Mouse (Mus musculus) CD4-positive, CD25-positive, alpha-beta regulatory T cell, adult 2 months (primary cell): Measurements from ENCODE around the gene Mog.

ENCODE experiments used
- DNase-seq: peaks from one replicate; pipeline ENCODE4 v3.0.0-alpha.2; 2012; ENCODE audit warnings: low read depth, low spot score

Gene Mog

GRCm38 (mm10) chr17:37022628-37023576 lies at the start of gene Mog:
Gene Mog (minus strand): TSS chr17:37023398.
- DNase-seq = no peak

DNA sequence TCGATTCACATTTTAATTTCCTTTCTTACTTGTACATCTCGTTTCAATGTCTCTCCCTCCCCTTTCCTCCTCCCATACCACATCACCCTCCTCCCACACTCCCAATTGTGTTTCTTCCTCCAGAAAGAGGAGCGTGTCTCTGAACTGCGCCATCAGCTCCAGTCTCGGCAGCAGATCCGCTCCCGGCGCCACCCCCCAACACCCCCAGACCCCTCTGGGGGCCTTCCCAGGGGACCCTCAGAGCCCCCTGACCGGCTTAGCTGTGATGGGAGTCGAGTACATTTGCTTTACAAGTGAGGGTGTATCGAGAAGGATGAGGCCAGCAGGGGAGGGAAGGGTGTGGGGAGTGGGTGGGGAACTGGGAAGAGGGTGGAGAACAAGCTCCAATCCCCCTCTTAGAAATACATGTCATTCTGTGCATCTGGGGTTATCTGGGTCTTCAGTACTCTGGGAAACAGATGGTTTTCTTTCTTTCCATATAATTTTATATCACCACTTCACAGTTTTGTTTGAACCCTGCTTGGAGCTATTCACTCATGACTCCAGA lies 49.6 kb upstream of the Mog start:
- no peak for DNase-seq

DNA sequence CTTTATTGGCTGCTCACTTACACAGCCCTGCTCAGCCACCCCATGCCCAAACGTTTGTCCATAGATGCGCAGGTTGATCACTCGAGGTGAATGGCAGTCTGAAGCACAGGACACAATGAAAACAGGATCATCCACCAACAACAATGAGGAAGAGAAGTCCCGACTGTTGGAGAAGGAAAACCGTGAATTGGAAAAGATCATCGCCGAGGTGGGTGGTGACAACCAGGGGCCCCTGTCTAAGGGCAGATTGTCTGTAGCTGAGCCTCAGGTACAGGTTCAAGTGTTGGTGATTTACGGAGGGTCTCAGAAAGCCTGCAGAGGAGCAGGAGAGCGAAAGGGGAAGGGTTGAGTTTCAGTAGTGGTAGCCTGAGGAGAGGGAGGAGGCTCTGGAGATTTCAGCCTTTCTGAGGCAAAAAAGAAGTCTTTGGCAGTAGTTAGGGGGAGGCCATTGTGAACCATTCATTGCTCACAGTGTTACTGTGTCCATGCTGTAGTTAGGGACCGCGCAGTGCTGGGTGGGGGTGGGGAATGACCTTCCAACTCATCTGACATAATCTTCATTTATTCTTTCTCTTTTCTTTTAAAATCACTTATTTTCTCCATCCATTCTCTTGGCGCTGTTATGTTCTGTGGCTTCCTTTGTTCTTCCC lies 49.0 kb upstream of the Mog start:
- DNase-seq = no peak

DNA sequence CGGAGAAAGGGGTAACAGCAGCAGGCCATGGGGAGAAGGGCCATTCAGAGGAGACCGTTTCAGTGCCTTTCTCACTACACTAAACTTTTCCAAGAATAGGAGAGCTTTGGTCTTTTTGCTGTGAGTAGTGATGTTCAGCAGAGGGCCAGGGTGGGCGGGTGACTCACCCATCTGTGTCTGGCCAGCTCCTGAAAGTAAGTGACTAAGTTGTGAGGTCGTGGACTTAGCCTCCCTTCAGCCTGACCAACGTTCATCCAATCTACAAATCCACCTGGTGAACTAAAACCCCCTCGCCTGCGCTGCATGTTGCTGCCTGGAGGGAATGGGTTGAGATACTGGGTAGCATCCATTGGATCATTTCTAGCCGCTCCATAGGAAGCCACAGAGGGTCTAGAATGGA lies 46.9 kb upstream of the Mog start:
- DNase-seq = no peak

DNA sequence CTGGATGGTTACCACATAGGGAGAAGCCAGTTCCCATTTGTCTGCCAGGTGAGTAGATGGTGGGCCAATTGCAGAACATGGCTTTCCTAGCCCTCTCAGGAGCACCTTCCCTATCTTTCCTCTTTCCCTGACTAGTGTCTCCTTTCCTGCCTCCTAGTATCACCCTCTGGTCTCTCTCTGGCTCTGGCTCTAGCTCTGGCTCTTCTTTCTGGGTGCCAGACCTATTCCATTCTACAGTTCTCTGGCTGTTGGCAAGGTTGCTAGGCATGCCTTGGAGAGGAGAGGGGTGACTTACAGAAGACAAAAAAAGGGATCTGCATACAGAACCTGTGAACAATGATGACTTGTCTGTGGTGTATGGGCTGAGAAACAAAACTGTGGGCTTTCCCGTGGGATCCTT lies 44.7 kb upstream of the Mog start:
- no peak for DNase-seq

DNA sequence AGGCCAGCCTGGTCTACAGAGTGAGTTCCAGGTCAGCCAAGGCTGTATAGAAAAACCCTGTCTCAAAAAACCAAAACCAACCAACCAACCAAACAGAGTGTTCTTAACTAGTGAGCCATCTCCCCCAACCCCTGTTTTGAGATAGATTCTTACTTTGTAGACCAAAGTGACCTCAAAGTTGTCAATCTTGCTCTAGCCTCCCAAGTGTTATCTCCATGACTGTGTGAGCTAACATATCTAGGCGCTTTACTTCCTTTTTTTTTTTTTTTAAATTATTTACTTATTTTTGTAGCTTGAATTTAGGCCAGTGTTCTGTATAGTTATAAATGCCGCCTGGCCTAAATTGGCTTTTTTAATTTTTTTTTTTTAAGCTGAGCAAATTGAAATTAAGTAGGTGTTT lies 42.8 kb upstream of the Mog start:
- no peak for DNase-seq

DNA sequence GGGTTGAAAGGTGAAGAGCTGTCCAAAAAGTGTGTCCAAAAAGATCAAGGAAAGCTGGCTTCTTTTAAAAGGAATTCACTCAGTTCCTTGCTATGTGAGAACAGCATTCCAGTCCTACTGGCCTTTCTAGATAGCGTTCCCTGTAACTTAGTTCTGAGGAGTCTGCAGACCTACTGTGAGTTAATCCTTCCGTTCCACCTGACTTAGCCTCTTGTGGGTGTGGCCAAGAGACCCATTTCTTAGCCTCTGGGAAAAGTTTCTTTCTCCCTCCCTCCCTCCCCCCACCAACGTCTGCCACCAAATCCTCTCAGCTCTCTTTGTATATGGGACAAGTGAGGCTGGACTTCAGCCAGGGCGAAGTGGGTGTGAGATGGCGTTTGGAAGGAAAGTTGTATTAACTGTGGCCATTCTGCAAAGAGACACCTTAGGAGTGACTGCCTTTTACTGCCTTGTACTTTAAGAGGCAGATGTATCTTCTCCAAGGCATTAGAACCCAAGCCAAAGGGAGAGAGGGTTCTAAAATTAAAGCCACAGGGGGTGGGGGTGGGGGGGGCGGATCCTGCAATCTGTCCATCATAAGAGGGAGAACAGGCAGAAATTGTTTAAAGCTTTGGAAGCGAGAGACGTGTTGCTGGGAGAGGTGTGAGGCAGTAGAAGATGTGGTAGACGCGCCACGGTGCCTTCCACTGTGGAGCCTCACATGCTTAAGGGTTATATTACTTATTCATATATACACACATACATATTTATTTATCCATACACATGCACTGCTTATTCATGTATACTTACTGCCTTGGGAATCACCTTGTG lies 40.7 kb upstream of the Mog start:
- no peak for DNase-seq

- DNase-seq = no peak
Observed at GRCm38 (mm10) chr17:37063063-37063462, 39.9 kb upstream of the Mog start.

DNA sequence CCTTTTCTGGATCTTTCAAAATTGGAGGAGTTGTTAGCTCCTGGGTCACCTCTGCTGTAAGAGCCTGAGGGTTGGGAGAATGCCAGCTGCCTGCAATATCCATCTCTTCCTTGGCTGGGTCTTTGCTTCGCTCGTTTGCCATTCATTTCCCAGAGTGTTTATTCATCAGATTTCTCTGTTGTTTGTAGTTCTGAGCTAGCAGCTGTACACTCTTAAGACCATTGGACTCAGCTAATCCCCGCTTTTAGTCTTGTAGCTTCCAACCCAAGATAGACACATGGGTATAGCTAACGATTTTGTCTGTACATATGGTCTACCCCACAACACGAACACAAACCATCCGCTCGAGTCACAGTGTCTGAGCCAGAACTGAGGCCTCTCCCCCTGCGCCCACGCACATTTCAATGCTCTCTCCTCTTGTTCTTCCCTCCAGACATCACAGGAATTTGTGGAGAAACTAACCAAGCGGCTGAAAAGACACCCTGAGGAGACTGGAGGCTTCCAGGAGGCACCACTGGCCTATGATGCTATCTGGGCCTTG lies 39.0 kb upstream of the Mog start:
- DNase-seq = no peak

DNA sequence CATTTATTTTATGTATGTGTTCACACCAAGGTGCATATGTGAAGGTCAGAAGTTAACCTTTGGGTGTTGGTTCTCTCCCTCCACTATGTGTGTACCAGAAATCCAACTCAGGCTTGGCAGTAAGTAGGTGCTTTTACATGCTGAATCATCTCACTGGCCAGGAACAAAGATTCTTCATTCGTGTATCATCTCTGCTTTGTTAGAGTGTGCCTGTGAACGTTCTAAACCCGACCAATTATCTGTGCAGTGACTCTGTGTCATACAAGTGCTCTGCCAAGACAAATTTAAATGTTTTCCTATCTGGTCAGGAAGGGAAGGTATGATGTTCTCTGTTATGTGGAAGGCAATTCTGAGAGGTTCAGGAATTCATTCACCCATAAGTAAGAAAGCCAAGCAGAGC lies 38.2 kb upstream of the Mog start:
- no peak for DNase-seq

- no peak for DNase-seq
Observed at GRCm38 (mm10) chr17:37056957-37057356, 33.8 kb upstream of the Mog start.

GRCm38 (mm10) chr17:37051745-37052144 lies 28.5 kb upstream of the Mog start:
- DNase-seq = no peak

- DNase-seq = peak; percentile 3
Observed at GRCm38 (mm10) chr17:37050876-37051275, 27.7 kb upstream of the Mog start.

DNA sequence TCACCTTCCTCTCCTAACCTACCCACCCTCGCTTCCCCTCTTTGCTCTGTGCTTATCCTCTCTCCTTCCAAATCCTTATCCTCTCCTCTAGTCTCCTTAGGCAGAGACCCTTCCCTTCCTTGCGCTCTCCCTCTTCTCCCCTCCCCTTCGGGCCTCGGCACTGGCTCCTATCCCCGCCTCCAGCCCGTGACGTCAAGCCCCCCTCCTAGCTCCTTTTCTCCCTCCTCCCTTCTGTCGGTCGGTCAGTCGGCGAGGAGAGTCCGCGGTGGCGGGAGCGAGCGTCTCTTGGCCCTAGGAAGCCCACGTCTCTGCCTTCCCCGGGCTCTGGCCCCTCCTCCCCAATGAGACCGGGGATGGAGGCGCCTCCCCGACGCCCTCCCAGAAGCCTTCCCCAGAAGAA lies 27.2 kb upstream of the Mog start:
- DNase-seq = peak; percentile 58

- DNase-seq = peak; percentile 66
Observed at GRCm38 (mm10) chr17:37049570-37050310, 26.5 kb upstream of the Mog start.

DNA sequence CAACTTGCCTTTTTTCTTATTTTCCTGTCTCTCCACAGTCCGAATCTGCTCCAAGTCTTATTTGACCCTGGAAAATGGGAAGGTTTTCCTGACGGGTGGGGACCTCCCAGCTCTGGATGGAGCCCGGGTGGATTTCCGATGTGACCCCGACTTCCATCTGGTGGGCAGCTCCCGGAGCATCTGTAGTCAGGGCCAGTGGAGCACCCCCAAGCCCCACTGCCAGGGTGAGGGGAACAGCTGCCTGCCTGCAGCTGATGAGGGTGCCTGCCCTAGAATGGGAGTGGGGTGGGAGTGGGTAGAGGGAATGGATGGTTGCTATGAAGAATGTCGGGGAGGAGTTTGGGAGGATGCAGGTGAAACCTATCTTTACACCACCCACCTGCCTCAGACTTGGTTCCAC lies 25.2 kb upstream of the Mog start:
- peak; percentile 7 for DNase-seq

DNA sequence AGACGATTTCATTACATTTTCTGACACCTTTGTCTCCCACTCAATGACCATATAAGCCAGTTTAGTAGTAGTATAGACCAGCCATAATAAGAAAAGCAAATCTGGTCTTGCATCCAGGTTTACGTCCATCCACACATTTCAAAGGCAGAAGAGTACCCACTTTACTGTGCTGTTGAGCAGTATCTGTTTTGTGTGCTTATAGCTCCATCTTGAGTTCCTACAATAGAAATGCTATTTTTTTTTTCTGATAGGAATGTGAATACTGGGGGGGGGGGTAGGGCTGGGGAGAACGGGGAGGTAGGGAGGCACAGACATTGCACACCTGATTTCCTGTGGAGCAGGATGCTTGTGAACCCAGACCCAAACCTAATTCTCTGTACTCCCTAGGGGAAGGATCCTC lies 24.8 kb upstream of the Mog start:
- DNase-seq = peak; percentile 62

DNA sequence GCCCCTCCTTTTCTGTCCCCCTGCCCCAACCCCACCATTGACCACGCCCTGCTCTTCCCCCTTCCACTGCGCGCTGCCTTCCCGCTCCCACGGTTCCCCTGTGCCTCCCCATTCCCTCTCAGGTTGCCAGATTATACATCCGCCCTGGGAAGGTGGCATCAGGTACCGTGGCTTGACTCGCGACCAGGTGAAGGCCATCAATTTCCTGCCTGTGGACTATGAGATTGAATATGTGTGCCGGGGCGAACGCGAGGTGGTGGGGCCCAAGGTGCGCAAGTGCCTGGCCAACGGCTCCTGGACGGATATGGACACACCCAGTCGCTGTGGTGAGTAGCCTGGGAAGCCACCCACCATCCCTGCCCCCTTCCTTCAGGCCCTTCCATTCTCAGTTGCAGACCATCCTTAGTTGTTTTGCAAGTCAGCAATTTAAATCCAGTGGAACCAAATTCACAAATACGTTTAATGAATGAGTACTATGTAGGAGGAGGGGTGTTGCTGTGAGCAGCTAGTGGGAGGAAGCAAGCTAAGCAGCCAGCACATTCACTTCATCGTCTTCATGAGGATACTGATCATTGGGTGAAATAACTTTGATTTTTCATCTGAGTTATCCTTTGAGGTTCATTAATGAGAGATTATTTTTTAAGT lies 24.3 kb upstream of the Mog start:
- DNase-seq = peak; percentile 5

GRCm38 (mm10) chr17:37046312-37047112 lies 23.3 kb upstream of the Mog start:
- peak; percentile 65 for DNase-seq
